Mouse (Mus musculus): ENCODE results near the gene Gse1.
"Not testable (repeated sequence)": the region's sequence is repeated elsewhere in the genome, so short reads cannot be mapped to it uniquely, and the experiment has no call there.

Gene Gse1

DNA sequence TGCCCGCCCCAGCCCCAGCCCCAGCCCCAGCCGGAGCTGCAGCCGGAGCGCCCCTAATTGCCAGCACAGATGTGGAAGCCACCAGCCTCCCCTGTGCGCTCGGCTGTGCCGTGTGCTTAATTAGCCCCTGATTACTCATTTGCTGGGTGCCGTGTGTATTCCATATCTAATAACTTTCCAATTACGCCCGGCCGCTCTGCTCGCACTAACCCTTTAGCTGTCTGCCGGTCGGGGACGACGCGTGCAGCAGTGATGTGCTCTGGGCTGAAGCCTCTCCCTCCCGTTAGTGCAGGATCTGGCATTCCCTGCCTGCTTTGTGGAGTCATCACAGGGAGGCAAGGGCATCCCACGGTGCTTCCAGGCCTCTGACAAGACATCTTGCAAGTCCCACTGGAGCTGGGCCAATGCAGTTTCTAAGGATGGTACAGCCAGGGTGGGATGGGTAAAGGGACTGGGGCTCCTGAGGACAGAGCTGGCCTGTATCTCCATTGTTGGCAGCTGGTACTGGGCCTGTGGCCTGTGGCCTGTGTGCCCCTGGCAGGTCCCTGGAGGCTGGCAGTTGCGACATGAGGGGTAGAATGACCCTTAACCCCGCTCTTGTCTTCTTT, 119.6 kb downstream of the Gse1 start:
- DNase-seq (ENCODE audit: low read depth) = no peak

DNA sequence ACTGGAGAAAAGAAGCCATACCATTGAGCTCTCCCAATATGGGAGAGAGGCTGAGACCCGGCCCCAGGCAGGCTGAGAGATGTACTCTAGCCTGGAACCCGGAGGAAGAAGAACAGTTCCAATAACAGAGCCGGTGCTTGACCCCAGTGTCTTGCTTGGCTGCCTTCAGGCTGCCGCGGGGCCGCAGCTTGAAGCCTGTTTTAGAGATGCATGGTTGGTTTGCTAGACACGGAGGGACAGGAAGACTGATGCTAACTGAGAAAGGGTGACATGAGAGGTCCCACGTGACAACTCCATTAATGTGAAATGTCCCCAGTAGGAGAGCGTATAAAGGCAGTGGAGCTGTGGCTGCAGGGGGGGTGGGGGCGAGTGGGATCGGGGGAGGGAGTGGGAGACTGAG, 120.7 kb downstream of the Gse1 start:
- DNase-seq (ENCODE audit: low read depth) = no peak

DNA sequence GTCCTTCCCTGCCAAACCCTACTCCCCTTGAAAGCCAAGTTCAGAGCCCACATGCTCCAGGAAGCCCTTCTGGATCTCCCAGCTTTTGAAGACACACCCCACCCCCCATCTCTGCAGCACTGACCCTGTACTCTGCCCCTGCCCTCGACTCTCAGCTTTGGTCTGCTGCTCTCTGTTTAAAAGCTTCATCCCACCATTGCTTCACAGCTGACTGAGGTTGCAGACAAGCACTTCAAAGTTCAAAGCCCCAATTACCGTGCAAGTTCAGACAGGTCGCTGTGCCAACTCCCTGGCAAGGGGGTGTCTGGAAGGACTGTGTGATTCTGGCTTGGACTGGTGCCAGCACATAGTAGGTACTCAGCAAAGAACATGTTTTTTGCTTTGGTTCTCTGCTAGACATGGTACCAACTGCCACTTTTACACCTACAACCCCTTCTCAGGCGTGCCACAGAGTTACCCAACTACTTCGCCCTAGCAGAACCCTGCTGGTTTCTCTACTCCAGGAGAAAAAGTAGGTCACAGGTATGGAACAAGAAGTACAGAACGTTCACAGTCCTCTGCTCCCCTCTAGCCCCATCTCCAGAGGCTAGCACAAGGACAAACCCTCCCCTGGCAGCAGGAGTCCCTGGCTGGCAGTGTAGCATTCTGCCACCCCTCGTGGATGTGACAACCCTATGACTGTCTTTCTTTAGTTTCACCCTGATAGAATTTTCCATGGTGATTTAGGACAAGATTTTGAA, 123.2 kb downstream of the Gse1 start:
- no peak for DNase-seq (ENCODE audit: low read depth)

DNA sequence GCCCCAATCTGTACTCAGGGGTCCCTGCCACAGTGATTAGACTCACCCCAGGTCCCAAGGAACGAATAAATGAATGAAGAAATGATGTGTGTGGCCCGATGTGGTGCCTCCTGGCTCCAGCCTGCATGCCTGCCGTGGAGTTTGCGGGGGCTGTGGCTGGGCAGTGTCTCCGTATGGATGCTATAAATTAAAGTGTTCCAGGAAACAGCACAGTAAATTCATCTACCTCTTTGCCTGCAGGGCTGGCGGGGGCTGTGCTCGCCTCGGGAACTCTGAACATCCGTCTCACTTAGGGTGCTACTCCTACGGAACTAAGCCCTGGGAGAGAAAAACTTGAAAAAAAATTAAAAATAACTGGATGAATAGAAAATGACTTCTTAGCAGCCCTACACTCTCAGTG, 123.8 kb downstream of the Gse1 start:
- no peak for DNase-seq (ENCODE audit: low read depth)

DNA sequence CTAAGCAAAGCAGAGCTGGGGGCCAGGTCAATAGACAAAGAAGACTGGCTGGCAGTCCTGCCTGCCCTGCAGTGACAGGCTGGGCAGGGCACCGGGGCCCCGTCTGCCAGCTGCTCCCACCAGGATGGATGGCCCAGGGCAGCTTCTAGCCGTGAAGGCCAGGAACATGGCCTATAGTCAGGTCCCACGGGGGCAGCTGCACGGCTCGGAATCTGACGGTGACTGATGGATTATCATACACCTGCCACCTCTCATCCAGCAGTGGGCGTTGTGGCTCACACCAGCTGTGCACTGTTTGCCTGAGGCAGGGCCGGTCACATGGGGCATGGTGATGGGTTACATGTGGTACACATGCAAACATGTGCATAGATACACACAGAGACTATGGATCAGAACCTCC, 127.8 kb downstream of the Gse1 start:
- DNase-seq (ENCODE audit: low read depth) = no peak

DNA sequence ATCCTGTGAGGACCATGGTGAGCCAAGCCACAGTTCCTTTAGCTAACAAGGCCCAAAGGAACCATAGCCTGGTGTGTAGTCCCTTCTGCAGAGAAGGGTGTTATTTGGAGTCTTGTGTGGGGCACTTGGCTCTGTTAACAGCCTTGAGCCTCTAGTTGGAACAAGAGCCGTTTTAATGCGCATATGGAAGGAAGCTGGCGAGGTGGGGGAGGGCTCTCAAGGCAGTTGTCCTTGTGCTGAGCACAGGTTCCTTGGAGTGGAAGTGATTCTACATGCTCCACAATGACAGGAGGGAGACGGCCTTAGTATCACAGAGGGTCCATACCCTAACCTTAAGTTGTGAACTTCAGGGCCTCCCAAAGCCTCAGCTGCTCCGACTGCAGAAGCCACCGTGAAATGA, 129.2 kb downstream of the Gse1 start:
- no peak for DNase-seq (ENCODE audit: low read depth)

DNA sequence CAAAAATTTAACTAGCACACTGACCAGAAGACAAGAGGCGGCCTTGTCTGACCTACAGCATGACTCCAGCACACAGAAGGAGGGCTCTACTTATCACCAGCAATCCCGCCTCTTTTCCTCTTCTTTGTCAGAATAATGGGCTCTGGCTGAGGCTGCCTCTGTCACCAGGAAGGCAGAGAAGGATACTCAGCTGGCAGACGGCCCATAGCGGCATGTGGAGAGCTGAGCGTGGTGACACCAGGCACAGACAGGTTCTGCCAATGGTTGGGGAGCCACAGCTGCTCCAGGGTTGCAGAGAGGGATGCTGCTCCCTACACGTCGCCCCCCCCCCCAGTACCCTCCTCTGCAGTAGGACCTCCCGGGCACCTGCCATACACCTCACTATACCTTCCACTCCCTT, 133.0 kb downstream of the Gse1 start:
- no peak for DNase-seq (ENCODE audit: low read depth)

DNA sequence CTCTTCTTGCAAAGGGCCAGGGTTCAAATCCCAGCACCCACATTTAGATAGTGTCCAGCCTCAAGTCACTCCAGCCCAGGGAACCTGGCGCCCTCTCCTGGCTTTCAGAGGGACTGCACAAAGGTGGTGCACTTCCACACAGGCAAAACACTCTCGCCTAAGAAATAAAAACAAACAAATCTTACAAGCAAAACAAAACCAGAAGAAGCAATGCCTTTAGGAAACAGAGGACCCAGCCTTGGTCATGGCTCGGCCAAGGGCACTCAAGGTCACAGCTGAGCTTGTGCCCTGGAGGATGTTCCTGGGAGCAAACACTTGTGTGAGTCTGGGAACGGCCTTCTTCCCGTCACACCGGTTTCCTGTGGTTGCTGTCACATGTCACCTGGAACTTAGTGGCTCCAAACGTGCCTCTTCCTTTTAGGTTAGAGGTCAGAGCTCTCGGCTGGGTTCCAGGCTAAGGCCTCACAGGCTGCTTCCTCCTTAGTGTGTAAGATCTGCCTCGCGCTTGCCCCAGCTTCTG, 135.4 kb downstream of the Gse1 start:
- no peak for DNase-seq (ENCODE audit: low read depth)

DNA sequence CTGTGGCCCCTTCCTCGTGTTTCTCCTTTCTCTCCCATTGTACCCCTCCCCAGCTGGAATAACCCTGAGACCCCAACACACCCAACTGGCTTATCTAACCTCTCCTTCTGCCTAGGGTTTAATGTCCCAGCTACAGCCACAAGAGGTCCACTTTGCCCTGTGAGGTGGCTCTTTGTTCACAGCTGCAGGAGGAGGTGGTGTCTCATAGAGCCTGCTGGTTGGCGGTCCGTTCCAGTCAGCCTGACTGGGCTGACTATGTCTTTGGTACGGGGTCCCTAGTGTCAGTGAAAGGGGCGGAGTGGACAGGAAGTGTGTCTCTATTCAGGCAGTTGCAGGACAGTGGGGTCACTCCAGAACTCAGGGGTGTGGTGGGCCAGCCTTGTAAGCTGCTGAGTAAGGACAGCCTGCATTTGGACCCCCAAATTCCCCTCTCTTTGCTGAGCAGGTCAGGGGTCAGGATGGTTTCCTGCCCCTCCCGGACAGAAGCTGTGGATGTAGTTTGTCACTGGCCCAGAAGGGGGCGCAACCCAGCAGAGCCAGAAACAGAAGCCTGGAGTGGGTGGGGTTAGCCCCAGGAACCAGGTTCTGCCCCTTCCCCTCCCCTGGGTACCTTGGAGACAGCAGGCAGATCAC, 136.0 kb downstream of the Gse1 start:
- no peak for DNase-seq (ENCODE audit: low read depth)

DNA sequence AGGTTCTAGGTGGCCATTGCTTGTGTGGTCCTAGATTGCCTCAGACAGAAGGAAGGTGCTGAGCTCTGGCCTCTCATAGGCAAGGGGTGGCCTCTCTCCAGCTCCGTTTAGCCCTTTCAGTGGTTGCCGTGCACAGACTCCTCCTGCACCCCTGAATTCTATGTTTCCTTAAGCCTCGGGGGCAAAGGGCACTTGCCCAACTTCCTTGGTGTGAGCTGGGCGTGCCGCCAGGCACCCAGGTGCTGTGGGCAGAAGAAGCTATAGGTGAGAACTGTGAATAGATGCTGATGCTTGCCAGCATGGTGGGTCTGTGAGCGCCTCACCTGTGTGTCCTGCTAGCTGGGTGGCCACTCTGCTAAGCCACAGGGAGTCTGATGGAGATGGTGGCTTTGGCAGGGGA, 138.6 kb downstream of the Gse1 start:
- no peak for DNase-seq (ENCODE audit: low read depth)

DNA sequence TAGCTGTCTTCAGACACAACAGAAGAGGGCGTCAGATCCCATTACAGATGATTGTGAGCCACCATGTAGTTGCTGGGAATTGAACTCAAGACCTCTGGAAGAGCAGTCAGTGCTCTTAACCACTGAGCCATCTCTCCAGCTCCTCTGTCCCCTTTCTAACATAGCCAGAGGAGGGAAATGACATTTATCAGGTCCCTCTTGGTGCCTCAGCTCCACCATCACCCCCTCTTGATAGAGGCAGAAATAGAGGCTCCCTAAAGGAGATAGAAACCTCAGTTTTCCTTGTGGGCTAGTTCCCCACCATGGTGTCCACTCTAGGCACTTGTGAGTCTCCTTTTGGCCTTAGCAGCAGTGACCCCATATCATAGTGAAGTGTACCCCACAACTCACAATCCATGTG, 139.9 kb downstream of the Gse1 start:
- DNase-seq (ENCODE audit: low read depth) = not testable (repeated sequence)

DNA sequence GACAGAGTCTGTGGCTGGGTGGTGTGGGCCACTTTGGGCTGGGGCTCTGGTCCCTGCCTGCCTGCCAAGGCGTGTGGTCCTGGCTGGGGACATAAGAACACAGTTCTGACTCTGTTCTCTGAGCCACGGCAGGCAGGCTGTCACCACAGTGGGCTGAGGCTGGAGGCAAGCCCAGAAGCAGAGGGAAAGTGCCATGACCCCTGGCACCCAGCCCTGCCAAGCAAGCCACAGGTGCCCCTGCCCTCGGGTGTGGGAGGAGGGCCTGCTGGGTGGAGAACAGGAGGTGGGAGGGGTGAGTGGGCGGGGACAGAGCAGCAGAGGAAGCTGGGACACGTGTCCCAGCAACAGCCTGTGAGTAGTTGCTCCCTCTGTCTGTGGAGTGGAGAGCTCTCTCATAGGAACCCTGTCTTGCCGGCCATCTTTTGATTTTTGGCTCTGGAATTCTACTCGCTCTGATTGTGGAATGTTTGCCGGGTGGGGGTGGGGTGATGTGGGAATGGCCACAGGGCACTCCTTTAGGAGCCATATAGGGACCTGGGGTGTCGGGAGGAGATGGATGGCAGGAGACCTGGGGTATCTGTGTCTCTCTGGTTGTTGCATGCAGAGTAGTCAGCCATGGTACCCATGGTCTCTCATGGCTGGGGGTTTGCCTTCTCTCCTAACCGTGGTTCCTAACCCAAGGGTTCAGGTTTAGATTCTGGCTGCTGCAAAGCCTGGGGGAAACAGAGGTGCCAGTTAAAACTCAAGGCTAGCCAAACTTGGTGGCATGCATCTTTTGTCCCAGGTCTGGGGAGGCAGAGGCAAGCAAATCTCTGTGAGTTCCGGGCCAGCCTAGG, 140.8 kb downstream of the Gse1 start:
- peak; percentile 95 for DNase-seq (ENCODE audit: low read depth)

DNA sequence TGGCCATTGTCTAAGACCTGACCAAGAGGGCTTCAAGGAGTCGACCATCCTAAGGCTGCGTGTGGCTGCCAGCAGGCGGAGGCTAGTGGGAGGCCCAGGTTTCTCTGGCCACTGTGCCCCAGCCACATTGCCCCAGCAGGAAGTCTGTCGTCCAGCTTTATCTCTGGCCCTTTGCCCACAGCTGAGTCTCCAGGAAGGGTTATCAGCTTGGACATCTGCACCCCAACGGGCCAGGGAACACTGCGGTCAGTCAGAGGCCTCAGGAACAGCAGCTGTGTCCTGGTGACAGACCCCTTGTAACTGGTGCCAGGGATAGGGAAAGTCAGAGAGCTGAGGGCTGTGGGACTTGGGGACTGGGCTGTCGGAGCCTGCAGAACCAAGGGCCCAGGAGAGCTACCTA, 141.7 kb downstream of the Gse1 start:
- no peak for DNase-seq (ENCODE audit: low read depth)

DNA sequence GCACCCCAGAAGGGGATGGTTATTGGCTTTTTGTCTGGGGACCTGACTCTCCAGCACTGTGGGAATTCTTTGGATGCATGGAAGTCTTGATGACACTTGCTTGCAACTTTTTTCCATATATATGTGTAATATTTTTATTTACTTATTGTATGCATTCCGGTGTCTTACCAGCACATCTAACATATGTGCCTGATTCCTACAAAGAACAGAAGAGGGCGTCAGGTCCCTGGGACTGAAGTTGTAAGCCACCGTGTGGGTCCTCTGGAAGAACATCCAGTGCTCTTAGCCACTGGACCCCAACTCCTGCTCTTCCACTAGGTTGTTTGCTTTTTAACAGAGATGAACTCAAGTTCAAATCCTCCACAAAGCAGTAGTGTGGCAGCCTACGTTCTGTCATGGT, 142.2 kb downstream of the Gse1 start:
- DNase-seq (ENCODE audit: low read depth) = no peak

DNA sequence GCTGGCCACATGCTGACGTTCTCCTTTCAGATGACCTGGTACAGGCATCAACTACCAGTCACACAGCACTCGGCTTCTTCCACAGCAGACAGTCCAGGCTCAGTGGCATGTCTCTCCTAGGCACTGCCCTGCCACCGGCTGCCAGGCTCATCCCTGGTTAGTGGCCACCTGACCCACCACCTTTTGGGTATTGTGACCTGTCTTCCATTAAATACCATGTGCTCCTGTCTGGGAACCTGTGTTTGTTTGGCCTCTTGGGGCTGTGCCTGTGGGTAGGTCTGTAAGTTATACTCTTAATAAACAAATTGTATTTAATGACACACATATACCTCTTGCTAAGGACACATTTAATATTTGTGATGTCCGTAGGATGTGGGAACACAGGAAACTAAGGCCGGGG, 142.9 kb downstream of the Gse1 start:
- no peak for DNase-seq (ENCODE audit: low read depth)

DNA sequence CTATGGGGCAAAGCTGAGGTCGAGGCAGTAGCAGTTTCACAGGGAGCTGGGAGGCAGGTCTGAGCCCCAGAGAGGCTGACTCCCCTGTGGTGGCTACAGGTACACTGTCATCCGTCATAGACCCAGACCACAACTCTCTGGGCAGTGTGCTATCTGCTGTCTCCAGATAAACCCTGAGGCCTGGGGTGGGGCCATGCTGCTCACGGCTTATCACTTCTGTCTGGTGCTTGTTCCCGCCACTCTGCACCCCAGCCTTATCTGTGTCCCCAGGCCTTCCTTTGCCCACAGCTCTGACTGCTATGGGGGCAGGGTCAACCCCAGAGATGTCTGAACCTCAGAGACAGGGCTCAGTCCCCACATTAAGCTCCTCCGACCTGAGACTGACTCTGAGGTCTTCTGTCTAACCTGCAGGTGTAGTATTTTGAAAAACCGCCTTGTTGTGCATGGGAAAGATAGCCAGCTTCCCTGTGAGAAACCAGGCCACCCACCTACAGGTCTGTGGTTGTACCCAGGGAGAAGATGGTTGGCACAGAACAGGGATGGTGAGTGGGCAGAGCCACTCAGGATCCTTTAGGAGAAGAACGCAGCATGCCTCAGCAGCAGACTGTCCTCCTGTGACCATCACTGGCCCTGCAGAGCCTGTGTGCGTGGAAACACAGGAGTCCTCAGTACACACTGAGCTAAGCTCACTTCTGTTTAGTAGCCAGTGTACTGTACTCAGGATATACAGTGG, 143.6 kb downstream of the Gse1 start:
- DNase-seq (ENCODE audit: low read depth) = no peak

DNA sequence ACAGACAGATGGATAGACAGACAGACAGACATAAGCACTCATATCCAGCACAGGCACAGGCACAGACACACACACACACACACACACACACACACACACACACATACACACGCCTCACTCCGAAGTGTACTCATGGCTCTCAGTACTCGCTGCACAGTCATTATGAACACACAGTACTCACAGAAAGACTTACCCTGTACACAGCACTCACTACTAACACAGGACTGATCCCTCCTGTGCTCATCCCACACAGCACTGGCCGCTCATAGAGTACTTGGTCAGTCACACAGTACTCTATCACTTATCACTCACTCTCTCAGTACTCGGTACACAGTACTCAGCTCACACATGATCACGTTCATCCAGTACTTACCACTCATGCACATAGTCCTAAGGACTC, 144.4 kb downstream of the Gse1 start:
- no peak for DNase-seq (ENCODE audit: low read depth)

DNA sequence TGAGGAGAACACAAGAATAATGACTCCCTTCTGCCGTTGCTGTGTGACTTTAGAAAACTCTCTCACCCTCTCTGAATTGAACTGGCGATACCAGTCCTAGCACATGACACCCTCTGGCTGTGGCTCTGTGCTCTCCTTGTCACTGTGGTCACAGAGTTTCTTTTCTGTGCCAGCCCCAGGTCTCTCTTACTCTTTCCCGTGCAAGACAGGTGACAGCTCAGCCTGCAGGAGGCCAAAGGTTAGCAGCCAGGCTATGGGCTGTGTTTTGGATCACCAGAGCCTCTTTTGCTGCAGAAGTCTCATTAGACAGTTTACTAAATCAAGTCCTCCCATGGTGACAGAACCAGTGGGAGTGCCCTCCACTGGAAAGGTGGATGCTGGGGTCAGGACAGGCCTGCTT, 145.4 kb downstream of the Gse1 start:
- DNase-seq (ENCODE audit: low read depth) = no peak

DNA sequence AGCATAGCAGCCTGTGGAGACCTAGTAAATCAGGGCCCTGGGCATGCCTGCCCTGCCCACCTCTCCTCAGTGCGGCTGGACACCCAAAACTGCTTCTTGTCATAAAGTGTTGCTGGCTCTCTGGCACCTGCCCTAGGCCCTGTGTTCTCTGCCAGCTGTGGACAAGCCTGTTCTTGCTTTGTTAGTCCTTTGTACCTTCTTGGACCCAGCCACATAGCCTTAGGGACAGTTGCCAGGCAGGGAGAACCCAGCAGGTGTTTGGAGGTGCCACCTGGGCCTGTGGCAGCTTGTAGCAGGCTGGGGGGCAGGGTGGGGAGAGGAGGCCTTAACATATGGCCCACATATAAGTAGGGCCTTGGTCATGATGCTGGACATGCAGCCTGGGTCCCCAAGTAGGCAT, 145.8 kb downstream of the Gse1 start:
- DNase-seq (ENCODE audit: low read depth) = no peak

DNA sequence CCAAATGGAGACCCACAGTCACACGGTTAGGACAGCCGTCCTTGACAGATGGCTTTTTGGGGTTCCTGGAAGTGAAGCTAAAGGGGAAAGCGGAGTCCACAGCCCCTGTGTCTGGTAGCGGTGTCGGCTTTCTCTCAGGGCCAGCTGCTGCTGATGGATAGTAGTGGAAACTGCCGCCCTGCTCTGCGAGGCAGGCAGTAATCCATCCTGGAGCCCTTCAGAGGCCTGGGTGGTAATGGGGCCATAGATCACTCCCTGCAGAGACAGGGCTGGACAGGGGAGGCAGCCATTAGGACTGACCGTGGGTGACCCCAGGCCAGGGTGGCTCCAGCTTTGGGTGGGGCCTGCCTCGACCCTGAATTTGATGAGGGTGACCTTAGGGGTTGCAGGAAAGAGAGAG, 146.3 kb downstream of the Gse1 start:
- no peak for DNase-seq (ENCODE audit: low read depth)

DNA sequence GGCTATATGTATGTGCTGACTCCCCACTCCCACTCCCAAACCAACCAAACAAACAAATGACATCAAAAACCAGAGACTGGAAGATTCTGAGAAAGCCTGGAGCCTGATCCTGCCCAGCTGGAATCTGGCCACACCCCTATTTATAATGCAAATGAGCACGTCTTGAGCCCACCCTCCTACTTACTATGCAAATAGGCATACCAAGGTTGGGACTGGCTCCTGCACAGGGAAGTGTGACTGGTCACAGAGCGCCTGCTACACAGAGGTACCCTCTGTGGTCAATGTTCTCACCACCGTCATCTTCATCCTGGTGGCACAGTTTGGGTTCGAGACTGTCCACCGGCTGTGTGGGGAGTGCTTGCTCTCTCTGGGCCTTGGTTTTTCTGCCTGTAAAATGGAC, 146.9 kb downstream of the Gse1 start:
- DNase-seq (ENCODE audit: low read depth) = no peak

DNA sequence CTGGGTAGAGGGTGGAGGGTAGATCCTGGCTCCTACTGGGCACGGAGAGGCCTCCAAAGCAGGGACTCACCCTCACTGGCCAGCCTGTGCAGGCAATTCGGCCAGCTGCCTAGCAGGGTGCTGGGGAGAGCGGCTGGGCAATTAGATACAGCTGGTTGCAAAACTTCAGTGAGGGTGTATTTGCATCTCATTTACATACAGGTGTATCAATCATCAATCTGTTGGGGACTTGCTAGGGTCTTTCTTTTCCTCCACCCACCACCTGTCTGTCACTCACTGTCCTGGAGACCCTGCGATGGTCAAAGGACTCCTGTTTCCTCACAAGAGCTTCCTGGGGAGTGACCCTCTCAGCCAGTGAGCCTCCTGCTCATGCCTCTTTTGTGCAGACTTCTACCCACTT, 148.0 kb downstream of the Gse1 start:
- no peak for DNase-seq (ENCODE audit: low read depth)

All from fibroblast of lung, adult 2 months (primary cell).